Mouse (Mus musculus) layer of hippocampus, adult 11-12 months (tissue): ENCODE data around the gene Vezt.

Experiments used
- DNase-seq: peaks from one replicate; pipeline ENCODE4 v3.0.0; 2022; ENCODE audit warnings: low spot score

Gene Vezt

DNA sequence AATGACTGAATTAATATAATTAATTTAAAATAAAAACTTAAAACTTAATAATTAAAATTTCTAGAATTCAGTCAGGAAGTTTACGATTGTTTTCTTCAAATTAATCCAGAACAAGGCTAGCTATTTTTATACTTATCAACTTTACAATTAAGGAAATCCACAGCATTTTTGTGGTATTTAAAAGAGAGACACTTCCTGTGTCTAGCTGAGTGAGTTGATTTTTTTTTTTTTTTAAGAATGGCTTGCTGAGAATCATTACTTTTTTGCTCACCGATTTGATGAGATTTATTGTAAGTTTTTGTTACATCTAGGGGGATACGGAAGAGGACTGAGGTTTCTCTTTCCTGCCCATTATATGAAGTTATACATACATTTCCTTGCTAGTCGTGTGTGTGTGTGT, 2.0 kb upstream of the Vezt start:
- no peak for DNase-seq

GRCm38 (mm10) chr10:94037196-94037595, 1.6 kb upstream of the Vezt start:
- no peak for DNase-seq

GRCm38 (mm10) chr10:94036375-94036758, 750 bp upstream of the Vezt start:
- DNase-seq: peak; percentile 12

GRCm38 (mm10) chr10:94034876-94035657, 550 bp downstream of the Vezt start:
- DNase-seq: peak; percentile 43

DNA sequence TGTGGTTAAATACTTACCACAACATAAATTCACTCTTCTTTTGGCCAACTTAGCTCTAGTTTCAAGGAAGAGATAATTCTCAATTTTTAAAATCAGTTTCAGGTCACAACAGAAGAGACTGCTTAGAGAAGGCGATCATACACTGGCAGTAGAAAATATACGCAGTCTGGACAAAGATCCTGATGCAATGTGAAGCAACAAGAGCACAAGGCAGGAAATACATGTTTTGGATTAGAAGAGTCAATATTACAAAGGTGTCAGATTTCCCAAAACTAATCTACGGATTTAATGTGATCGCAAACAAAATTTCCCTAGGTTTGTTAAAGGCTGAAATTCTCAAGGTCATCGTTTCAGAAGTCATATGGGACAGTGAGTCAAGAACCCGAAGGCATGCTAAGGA, 4.5 kb downstream of the Vezt start:
- no peak for DNase-seq

GRCm38 (mm10) chr10:94028493-94028892, 7.1 kb downstream of the Vezt start:
- DNase-seq: no peak

DNA sequence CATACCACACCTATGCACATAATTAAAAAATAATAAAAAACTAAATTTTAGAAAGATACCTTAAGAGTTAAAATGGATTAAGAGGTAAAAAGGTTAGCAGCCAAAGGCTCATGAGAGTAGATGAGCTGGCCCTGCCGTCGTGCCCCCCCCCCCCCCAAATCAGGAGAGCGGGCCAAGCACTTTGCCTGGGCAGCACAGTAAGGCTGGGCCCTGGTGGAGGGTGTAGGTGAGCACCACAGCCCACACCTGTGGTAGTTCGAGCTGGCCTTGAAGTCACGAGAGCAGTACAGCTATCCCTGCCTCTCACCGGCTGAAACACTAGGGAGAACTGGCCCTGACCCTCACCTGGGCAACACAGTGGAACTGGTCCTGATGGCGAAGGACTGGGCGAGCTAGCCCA, 10.5 kb downstream of the Vezt start:
- DNase-seq: no peak

GRCm38 (mm10) chr10:94021059-94021458, 14.6 kb downstream of the Vezt start:
- no peak for DNase-seq

- no peak for DNase-seq
Measured at GRCm38 (mm10) chr10:94020587-94020986, 15.0 kb downstream of the Vezt start.

DNA sequence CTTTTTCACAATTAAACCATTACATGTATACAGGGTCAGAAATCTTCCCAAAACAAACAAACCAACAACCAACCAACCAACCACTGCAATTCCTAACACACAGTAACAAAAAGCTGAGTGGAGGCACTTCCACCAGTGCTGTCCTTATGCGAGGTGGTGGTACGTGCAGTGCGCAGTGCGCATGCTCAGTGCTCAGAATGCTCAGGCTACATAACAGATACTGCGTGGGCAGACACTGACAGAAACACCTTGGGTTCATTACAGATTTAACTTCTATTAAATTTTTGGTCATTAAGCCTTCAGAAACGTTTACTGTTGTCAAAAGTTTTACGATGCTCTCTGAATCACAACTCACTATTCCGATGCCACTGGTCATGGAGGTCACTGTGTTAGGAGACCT, 18.2 kb downstream of the Vezt start:
- DNase-seq: no peak

- no peak for DNase-seq
Measured at GRCm38 (mm10) chr10:94014200-94014599, 21.4 kb downstream of the Vezt start.

GRCm38 (mm10) chr10:94013196-94013595, 22.4 kb downstream of the Vezt start:
- peak; percentile 35 for DNase-seq

DNA sequence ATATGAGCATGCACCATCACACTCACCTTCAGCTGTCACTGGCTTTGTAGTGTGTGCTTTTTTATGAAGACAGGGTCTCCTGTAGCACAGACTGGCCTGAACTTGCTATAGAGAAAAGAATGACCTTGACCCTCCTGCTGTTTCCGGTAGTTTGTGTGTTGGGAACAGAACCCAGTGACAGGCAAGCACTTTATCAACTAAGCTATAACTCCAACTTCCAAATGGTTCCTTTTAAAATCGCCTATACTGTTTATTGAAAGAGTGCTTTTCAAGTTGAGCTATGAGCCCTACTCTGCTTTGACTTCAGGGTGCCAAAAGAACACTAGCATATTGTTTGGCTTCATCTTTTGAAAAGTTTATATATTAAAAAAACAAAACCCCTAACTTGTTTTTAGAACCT, 24.6 kb downstream of the Vezt start:
- DNase-seq: no peak

DNA sequence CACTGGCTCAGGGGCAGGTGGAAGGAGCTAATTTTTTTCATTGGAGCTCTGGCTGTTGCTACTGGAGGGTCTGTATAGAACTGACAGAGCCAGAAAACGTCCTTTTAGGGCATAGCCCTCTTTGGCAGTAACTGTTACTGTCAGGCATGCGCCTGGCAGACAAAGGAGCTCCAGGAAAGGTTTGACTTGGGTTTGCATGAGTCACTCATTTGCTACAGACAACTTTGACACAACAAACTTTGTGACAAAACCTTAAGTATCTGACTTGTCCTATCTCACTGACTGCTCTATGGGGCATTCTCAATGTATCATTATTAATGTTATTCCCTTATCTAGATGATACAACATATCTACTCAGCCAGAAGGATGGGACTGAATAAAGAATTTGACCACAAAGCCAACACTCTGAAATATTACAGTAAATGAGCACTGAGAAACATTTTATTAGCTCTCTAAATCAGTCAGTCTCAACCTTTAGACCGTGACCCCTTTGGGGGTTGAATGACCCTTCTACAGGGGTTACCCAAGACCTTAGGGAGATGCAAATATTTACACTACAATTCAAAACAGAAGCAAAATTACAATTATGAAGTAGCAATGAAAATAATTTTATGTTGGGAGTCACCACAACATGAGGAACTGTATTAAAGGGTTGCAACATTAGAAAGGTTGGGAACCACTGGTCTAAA, 25.5 kb downstream of the Vezt start:
- no peak for DNase-seq

- no peak for DNase-seq
Measured at GRCm38 (mm10) chr10:94008356-94008755, 27.3 kb downstream of the Vezt start.

DNA sequence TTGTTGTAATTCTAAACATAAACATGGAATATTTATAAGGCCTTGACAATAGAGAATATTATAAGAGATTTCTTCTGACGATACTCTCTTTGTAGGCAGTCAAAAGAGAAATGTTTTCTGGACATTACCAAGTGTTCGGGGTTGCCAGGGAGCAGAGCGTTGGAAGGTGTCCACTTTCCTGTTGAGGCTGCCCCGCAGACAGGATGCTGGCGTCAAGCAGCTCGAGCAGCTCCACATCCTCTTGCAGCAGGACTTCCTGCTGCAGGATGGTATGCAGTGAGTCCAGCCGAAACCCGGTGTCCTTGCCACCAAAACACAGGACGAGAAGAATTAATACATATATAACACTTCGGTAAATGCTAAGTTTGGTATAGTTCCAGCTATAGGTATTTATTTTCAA, 35.4 kb downstream of the Vezt start:
- DNase-seq: no peak

GRCm38 (mm10) chr10:93999357-93999756, 36.3 kb downstream of the Vezt start:
- DNase-seq: no peak

DNA sequence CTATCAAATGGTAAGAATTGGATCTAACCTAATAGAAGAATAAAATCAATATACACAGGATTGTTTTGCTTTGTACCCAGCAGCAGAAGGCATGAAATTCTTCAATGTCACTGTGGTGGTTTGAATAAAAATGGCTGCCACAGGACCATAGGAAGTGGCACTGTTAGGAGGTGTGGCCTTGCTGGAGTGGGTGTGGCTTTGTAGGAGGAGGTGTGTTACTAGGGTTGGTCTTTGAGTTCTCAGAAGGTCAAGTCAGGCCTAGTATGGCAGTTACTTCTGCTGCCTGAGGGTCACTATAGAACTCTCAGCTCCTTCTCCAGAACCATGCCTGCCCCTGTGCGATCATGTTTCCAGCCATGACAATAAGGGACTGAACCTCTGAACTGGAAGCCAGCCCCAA, 40.5 kb downstream of the Vezt start:
- DNase-seq: no peak

- no peak for DNase-seq
Measured at GRCm38 (mm10) chr10:93994136-93994535, 41.5 kb downstream of the Vezt start.

DNA sequence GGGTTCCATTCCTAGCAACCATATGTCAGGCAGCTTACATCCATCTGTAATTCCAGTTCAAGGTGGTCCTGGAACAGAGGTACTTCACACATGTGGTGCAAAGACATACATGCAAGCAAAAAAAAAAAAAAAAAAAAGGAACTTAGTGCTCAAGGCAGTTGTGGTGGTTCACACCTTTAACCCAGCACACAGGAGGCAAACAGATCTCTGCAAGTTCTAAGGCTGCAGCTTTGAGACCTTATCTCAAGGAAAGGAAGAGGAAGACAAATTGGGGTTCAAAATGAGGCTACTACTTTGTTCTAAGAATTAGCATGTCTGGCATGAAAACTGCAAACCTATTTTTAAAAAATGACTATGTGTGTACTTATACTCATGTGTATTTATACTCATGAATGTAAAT, 50.3 kb downstream of the Vezt start:
- DNase-seq: no peak

DNA sequence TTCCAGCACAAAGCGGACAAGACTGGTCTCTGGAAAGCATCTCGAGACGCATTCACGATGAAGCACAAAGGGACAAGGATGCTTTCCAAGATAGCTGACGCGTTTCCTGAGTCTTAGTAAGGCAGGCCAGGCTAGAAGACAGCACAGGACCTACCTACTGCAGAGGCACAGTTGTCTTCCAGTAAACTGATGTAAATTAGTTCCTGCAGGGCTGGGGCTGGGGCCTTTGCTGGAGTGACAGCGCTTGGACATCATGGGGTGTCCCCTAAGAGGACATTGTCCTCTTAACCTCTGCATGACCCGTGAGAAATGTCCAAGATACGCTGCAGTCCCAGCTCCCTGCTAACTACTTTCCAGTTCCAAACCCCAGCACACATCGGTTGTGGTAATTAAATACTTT, 66.3 kb downstream of the Vezt start:
- DNase-seq: no peak

- DNase-seq: no peak
Measured at GRCm38 (mm10) chr10:93967486-93967885, 68.1 kb downstream of the Vezt start.

GRCm38 (mm10) chr10:93954023-93954422, 81.6 kb downstream of the Vezt start:
- no peak for DNase-seq

- DNase-seq: no peak
Measured at GRCm38 (mm10) chr10:93953504-93953903, 82.1 kb downstream of the Vezt start.
